Mouse (Mus musculus): ENCODE data around the gene Olfr120.
"Not testable (repeated sequence)": the region's sequence is repeated elsewhere in the genome, so short reads cannot be mapped to it uniquely, and the experiment has no call there.

Olfr120 gene

DNA sequence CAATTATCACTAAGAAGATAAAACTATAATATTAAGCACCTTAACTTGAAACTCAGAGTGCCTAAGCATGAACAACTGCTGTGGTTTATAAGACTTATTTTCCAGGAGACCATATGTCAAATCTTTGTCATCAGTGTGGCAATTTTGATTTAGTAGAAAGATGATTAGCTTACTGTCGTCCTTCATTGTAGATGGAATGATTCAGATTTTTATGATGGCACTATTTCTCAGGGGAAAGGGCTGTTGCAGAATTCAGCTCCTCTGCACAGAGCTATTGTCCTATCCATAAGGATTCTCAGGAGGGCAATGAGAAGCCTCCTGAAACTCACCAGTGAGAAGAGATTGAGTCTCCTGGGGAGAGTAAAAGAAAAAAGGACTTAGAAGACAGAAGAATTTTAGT is at the start of gene Olfr120:
Gene Olfr120 (plus strand): TSS at position 301 of the 400 bp plus-strand sequence.
- DNase-seq (ENCODE audit: low read depth), result no peak

GRCm38 (mm10) chr17:37696264-37696663 is 25.3 kb upstream of the Olfr120 start, which contains the start of gene Olfr119:
Gene Olfr119 (plus strand): TSS chr17:37696564.
- not testable (repeated sequence) for DNase-seq (ENCODE audit: low read depth)

DNA sequence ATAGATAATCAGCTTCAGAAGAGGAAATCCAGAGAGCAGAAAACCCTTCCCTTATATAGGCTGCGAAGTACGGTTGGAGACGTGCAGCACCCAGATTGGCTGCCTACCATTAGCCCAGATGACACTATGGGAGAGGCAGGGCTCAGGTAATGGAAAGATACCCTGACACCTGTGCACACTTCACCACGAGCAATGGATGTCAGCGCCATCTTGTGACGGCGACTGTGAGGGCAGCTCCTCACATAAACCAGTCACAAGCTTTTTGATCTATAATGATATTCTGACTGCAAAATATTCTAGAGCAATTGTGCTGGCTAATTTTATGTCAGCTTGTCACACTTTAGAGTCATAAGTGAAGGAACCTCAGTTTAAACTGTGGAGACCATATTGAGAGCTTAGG is 16.5 kb downstream of the Olfr120 start:
- DNase-seq (ENCODE audit: low read depth), result no peak

DNA sequence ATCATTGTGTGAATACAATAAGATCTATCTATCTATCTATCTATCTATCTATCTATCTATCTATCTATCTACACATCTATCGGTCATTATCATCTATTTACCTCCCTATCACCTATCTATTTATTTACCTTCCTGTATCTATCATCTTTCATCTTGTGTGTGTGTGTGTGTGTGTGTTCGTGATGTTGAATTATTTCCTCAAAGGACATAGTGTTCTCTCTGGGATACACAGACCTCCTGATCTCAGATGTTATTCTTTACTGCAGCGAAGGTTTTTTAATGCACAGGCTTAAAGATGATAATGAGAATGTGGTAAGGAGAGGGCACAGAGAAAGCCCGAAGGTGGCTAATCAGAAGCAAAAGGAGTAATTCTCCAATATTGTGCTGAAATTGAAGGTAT is 46.7 kb downstream of the Olfr120 start, which contains the start of gene Olfr122:
Gene Olfr122 (plus strand): TSS at position 301 of the 400 bp plus-strand sequence.
- no peak for DNase-seq (ENCODE audit: low read depth)

Measured in c-Kit-positive CD71-negative TER-119-negative erythroid progenitor cells, embryonic 14.5 days (primary cell).